Mouse (Mus musculus) brain, embryonic 14.5 days (tissue): ENCODE measurements around the gene Zbtb11.
"Not testable (repeated sequence)": the region's sequence is repeated elsewhere in the genome, so short reads cannot be mapped to it uniquely, and the experiment has no call there.

Experiments used
- CTCF ChIP-seq: fragments of 200-500 bp; IDR thresholded peaks from 2 replicates; pipeline ENCODE4 v1.5.1; 2012; ENCODE audit warnings: inconsistent platforms, mild to moderate bottlenecking, moderate library complexity, borderline replicate concordance; ENCODE audit not compliant: insufficient read depth, insufficient read length; ENCODE audit errors: extremely low read depth
- POLR2A ChIP-seq: fragments of 200-500 bp; IDR thresholded peaks from 2 replicates; pipeline ENCODE4 v1.6.1; 2012; ENCODE audit warnings: mild to moderate bottlenecking, inconsistent platforms, borderline replicate concordance; ENCODE audit not compliant: poor library complexity, insufficient read depth, insufficient read length, severe bottlenecking; ENCODE audit errors: extremely low read depth

DNA sequence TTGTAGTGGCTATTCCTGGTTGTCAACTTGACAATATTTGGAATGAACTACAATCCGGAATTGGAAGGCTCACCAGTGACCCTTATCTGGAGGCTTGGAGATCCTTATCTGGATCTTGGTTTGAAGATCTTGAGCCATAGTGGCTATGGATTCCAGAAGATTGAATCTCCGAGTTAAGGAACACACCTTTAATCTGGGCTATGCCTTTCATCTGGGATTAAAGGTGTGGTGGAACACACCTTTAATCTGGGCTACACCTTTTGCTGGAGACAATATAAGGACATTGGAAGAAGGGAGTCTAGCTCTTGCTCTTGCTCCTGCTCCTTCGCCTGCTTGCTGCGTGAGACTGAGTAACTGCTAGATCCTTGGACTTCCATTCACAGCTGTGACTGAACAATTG, 74.4 kb downstream of the Zbtb11 start, which contains the start of gene Senp7:
- not testable (repeated sequence) for TF ChIP-seq CTCF, POLR2A
